ENCODE assay signal across 8 mouse cellular contexts in the genomic region with DNA sequence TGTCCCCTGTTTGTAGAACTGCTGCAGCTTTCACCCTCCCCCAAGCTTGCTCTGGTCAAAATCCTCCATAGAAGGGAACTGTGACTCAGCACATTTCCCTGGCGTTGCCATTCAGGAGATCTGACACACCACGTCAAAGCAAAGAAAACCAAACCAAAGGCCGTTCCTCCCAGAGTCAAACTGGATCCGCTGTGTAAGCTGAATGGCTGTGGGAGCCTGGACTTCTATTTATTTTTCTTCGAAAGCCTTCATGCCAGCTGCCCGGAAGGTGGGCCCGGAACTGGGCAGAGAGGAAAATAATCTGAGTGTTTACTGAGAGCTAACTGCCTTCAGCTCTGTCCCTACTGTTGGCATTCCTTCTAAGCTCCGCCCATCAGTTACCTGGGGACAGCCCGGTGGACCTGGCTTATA. TPM values are rescaled to one million over a fixed set of nuclear protein-coding genes. Genes with fewer than 3 reads are reported as not detected.
DNase-seq lines count a peak whose midpoint lies in the region; ATAC-seq and TF ChIP-seq lines count a peak whose summit lies in the region.

No protein-coding gene starts in this region.

- intact Hi-C loops in heart, adult 2 months (cut with DNase I), result loop anchor here (5.0 kb wide), 1 partner anchor 41 kb away; a partner anchor contains a TSS
- intact Hi-C loops in heart, postnatal 25 days (cut with DNase I), result no loop called here

- H3K36me3 ChIP-seq in heart, adult 2 months (ENCODE audit: control insufficient read depth, insufficient read depth, low read length), result no peaks in the 10 kb centered on the region
- no peaks in the 10 kb centered on the region for H3K36me3 ChIP-seq in liver, adult 2 months (ENCODE audit: control insufficient read depth, insufficient read depth, low read length)

- 21% methylated on average over 9 of the region's 9 CpGs for WGBS in heart, adult 2 months
- 6% methylated on average over 9 of the region's 9 CpGs for WGBS in liver, adult 2 months

- no peaks in the 10 kb centered on the region for H3K27me3 ChIP-seq in heart, adult 2 months (ENCODE audit: control insufficient read depth, insufficient read depth, low read length)
- no peaks in the 10 kb centered on the region for H3K27me3 ChIP-seq in liver, adult 2 months (ENCODE audit: control insufficient read depth, insufficient read depth, low read length)

- DNase-seq in heart, adult 2 months, result peak; percentile 39 to 46
- DNase-seq in heart, postnatal 25 days (ENCODE audit: low spot score), result no peak
- peak; percentile 66 for DNase-seq in adrenal gland, postnatal 14 days
- peak; percentile 90 for DNase-seq in liver, adult 2 months (ENCODE audit: extremely low read depth, low read depth, low spot score)
- DNase-seq in skeletal muscle tissue, adult 2 months (ENCODE audit: low read depth, low spot score), result peak; percentile 48
- no peak for DNase-seq in layer of hippocampus, postnatal 10 days (ENCODE audit: low spot score in 2 of 2)
- DNase-seq in layer of hippocampus, adult 18-20 months (ENCODE audit: low spot score in 2 of 2), result no peak

- no peak for TF ChIP-seq CTCF in heart, adult 2 months (IDR thresholded peaks at IDR 0.05)
- TF ChIP-seq CTCF in liver, adult 2 months (IDR thresholded peaks at IDR 0.05; ENCODE audit: low read depth, low read length), result no peak

- H3K79me2 ChIP-seq in heart, adult 2 months (replicated peaks; ENCODE audit: control insufficient read depth, insufficient read depth, low read length), result no peaks in the 10 kb centered on the region
- H3K79me2 ChIP-seq in liver, adult 2 months (ENCODE audit: control insufficient read depth, insufficient read depth, low read length), result no peaks in the 10 kb centered on the region

- no peak for TF ChIP-seq POLR2A in heart, adult 2 months (IDR thresholded peaks at IDR 0.05; ENCODE audit: insufficient read depth, low read depth, low read length)
- no peak for TF ChIP-seq POLR2A in liver, adult 2 months (IDR thresholded peaks at IDR 0.05; ENCODE audit: extremely low read depth, insufficient read depth, low read length)

- TF ChIP-seq EP300 in heart, adult 2 months (IDR thresholded peaks at IDR 0.05; ENCODE audit: insufficient read depth, low read depth, low read length), result no peak

- peak; percentile 85 to 89 for ATAC-seq in hematopoietic stem cell, adult 5-6 weeks (replicated peaks in 1 of 2; ENCODE audit: insufficient read depth in 1 of 2, low FRiP score in 2 of 2, low TSS enrichment in 1 of 2, low read depth in 1 of 2, poor library complexity in 2 of 2, severe bottlenecking in 2 of 2)

- peaks cover 9% of the 10 kb centered on the region for H3K4me1 ChIP-seq in heart, adult 2 months (ENCODE audit: control insufficient read depth, insufficient read depth, low read length)
- H3K4me1 ChIP-seq in liver, adult 2 months (ENCODE audit: control insufficient read depth, insufficient read depth, low read length), result peaks cover 3% of the 10 kb centered on the region; the same call in 1 of the 2 replicates

- H3K9ac ChIP-seq in heart, adult 2 months (ENCODE audit: low read depth, low read length), result no peak overlapping the region
- H3K9ac ChIP-seq in liver, adult 2 months (ENCODE audit: low read depth, low read length), result no peak overlapping the region

- H3K27ac ChIP-seq in heart, adult 2 months, result peak overlapping the region; percentile 64
- no peak overlapping the region for H3K27ac ChIP-seq in liver, adult 2 months (replicated peaks; ENCODE audit: insufficient read depth, low read depth, low read length)

- no peak overlapping the region for H3K4me3 ChIP-seq in heart, adult 2 months
- H3K4me3 ChIP-seq in liver, adult 2 months (ENCODE audit: insufficient read depth, low read depth, low read length), result no peak overlapping the region

RNA-seq across cellular contexts. Expression of a gene that starts 42.9 kb away (rescaled TPM):
- total RNA-seq in heart, adult 2 months (2021), result 1 to 10 TPM; 3.1 to 3.2 TPM
- 4.6 and 5.7 TPM in 2 replicates for polyA plus RNA-seq in heart, adult 2 months (2012; rRNA removed)
- 1 to 10 TPM; 3.3 to 3.6 TPM for total RNA-seq in heart, postnatal 25 days (2021)
- total RNA-seq in adrenal gland, postnatal 14 days (2021), result 2.3 and 4.4 TPM in 2 replicates
- 6.5 and 7.4 TPM in 2 replicates for total RNA-seq in hematopoietic stem cell, adult 5-6 weeks (2017)
- total RNA-seq in liver, adult 2 months (2014; rRNA removed), result 2.4 and 2.8 TPM in 2 replicates
- polyA plus RNA-seq in liver, adult 2 months (2012; rRNA removed), result 0.80 and 1.7 TPM in 2 replicates
- 1 to 10 TPM; 3.1 to 3.7 TPM for total RNA-seq in layer of hippocampus, postnatal 10 days (2021)
- 1 to 10 TPM; 1.9 to 2.0 TPM for total RNA-seq in layer of hippocampus, adult 18-20 months (2021)

Comparison
In these comparisons a context has a peak if more than half of its experiments do, and no peak if none do; other contexts are left out.
1. DNase-seq: peak in heart, adult 2 months (2 of 2), adrenal gland, postnatal 14 days (single experiment), liver, adult 2 months (single experiment) and skeletal muscle tissue, adult 2 months (single experiment); none in heart, postnatal 25 days (single experiment), layer of hippocampus, postnatal 10 days (0 of 2) and layer of hippocampus, adult 18-20 months (0 of 2).